Mouse (Mus musculus): ENCODE results near the gene Gm5089. TPM values are rescaled to one million over a fixed set of nuclear protein-coding genes. Genes with fewer than 3 reads are reported as not detected.

Gm5089 gene
- polyA plus RNA-seq, 1 experiment from 2014 or later, result not detected

DNA sequence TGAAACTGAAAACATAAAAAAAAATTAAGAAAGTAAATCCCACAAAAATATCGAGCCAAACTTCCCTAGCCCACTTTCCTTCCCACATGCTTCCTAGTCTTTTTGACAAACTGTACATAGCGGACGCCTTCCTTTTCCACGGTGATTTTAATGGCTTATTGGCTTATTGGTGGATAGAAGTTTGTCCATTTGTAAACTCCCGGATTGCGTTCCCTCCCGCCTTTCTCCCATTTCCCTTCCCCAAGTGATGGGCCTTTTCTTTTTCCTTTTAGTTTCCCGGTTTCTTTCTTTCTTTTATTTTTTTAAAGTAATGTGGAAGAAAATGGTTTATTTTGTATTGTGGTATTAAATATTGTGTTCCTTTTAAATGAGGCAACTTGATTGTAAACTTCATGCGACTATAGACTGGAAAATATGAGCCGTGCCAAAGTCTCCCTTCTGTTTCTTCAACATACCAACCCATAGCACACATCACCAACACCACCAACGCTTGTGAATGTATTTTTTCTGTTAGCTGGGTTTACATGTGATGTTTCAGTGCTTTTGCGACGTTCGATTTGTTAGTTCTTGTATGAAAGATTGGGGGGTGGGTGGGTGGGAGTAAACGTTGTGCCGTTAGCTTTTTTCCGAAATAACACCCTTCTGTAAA is 28.7 kb upstream of the Gm5089 start:
- ATAC-seq (replicated peaks; ENCODE audit: low FRiP score) (no peak), DNase-seq (ENCODE audit: low spot score) (no peak)
- Histone ChIP-seq H3K4me1 (replicated peaks; ENCODE audit: control insufficient read depth, insufficient read depth, low read length) (peaks cover 7% of the 10 kb centered on the region; the same call in 1 of the 2 replicates), H3K36me3 (ENCODE audit: control insufficient read depth, insufficient read depth, low read length) (no peaks in the 10 kb centered on the region), H3K27ac (ENCODE audit: low read depth, low read length) (no peak overlapping the region), H3K9me3 (ENCODE audit: control insufficient read depth, low read length) (no peaks in the 10 kb centered on the region), H3K27me3 (replicated peaks; ENCODE audit: control insufficient read depth, insufficient read depth, low read length) (peaks cover 99% of the 10 kb centered on the region), H3K4me2 (no peak overlapping the region), H3K4me3 (ENCODE audit: low read depth, low read length) (no peak overlapping the region), H3K9ac (ENCODE audit: low read depth, low read length) (no peak overlapping the region)
- 34% methylated on average over 17 of the region's 17 CpGs for WGBS

- WGBS, result 0% methylated on average over 22 of the region's 22 CpGs
- Histone ChIP-seq H3K9ac (ENCODE audit: low read depth, low read length) (no peak overlapping the region), H3K4me1 (replicated peaks; ENCODE audit: control insufficient read depth, insufficient read depth, low read length) (peaks cover 7% of the 10 kb centered on the region; the same call in 1 of the 2 replicates), H3K4me3 (ENCODE audit: low read depth, low read length) (no peak overlapping the region), H3K27me3 (replicated peaks; ENCODE audit: control insufficient read depth, insufficient read depth, low read length) (peaks cover 99% of the 10 kb centered on the region), H3K4me2 (no peak overlapping the region), H3K27ac (ENCODE audit: low read depth, low read length) (no peak overlapping the region), H3K36me3 (ENCODE audit: control insufficient read depth, insufficient read depth, low read length) (no peaks in the 10 kb centered on the region), H3K9me3 (ENCODE audit: control insufficient read depth, low read length) (no peaks in the 10 kb centered on the region)
- ATAC-seq (replicated peaks; ENCODE audit: low FRiP score) (no peak), DNase-seq (ENCODE audit: low spot score) (peak; percentile 51)
Observed at GRCm38 (mm10) chr14:122478574-122479011, 27.7 kb upstream of the Gm5089 start.

GRCm38 (mm10) chr14:122477971-122478573 is 27.2 kb upstream of the Gm5089 start:
- no peak for DNase-seq (ENCODE audit: low spot score)
- WGBS, result 2% methylated on average over 9 of the region's 9 CpGs
- no peak overlapping the region for H3K9ac ChIP-seq (ENCODE audit: low read depth, low read length)
- H3K27ac ChIP-seq (ENCODE audit: low read depth, low read length), result no peak overlapping the region
- H3K27me3 ChIP-seq (replicated peaks; ENCODE audit: control insufficient read depth, insufficient read depth, low read length), result peaks cover 99% of the 10 kb centered on the region
- H3K36me3 ChIP-seq (ENCODE audit: control insufficient read depth, insufficient read depth, low read length), result no peaks in the 10 kb centered on the region
- no peaks in the 10 kb centered on the region for H3K9me3 ChIP-seq (ENCODE audit: control insufficient read depth, low read length)
- H3K4me3 ChIP-seq (ENCODE audit: low read depth, low read length), result no peak overlapping the region
- H3K4me1 ChIP-seq (replicated peaks; ENCODE audit: control insufficient read depth, insufficient read depth, low read length), result peaks cover 7% of the 10 kb centered on the region; the same call in 1 of the 2 replicates
- ATAC-seq (replicated peaks; ENCODE audit: low FRiP score), result no peak
- no peak overlapping the region for H3K4me2 ChIP-seq

- Histone ChIP-seq H3K36me3 (ENCODE audit: control insufficient read depth, insufficient read depth, low read length) (no peaks in the 10 kb centered on the region), H3K4me2 (no peak overlapping the region), H3K27me3 (replicated peaks; ENCODE audit: control insufficient read depth, insufficient read depth, low read length) (peaks cover 99% of the 10 kb centered on the region), H3K9ac (ENCODE audit: low read depth, low read length) (no peak overlapping the region), H3K4me3 (ENCODE audit: low read depth, low read length) (no peak overlapping the region), H3K27ac (ENCODE audit: low read depth, low read length) (no peak overlapping the region), H3K9me3 (ENCODE audit: control insufficient read depth, low read length) (no peaks in the 10 kb centered on the region), H3K4me1 (replicated peaks; ENCODE audit: control insufficient read depth, insufficient read depth, low read length) (peaks cover 7% of the 10 kb centered on the region; the same call in 1 of the 2 replicates)
- WGBS, result 1% methylated on average over 20 of the region's 20 CpGs
- no peak for DNase-seq (ENCODE audit: low spot score)
- no peak for ATAC-seq (replicated peaks; ENCODE audit: low FRiP score)
Observed at GRCm38 (mm10) chr14:122477261-122477671, 26.4 kb upstream of the Gm5089 start.

DNA sequence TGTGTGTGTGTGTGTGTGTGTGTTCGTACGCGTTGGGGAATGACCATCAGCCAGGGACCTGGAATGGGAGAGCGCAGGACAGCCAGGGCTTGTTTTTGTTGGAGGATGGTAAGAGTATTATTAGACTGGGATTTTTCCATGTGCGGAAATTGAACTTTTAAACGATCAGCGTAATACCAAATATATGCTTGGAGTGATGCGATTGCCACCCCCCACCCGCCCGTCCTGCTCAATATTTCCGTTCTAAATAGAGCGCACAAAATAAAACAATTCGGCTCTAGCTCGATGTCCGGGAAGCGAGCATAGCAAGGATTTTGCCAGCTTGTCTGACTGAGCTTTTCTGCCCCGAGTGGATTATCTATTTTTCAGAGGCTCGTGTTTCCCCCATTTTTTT is 25.9 kb upstream of the Gm5089 start:
- no peaks in the 10 kb centered on the region for H3K9me3 ChIP-seq (ENCODE audit: control insufficient read depth, low read length)
- H3K27ac ChIP-seq (ENCODE audit: low read depth, low read length), result no peak overlapping the region
- DNase-seq (ENCODE audit: low spot score) (peak; percentile 42), ATAC-seq (replicated peaks; ENCODE audit: low FRiP score) (no peak)
- H3K4me1 ChIP-seq (replicated peaks; ENCODE audit: control insufficient read depth, insufficient read depth, low read length), result peaks cover 7% of the 10 kb centered on the region; the same call in 1 of the 2 replicates
- H3K4me3 ChIP-seq (ENCODE audit: low read depth, low read length), result no peak overlapping the region
- H3K36me3 ChIP-seq (ENCODE audit: control insufficient read depth, insufficient read depth, low read length), result no peaks in the 10 kb centered on the region
- 2% methylated on average over 18 of the region's 18 CpGs for WGBS
- H3K4me2 ChIP-seq, result no peak overlapping the region
- peaks cover 99% of the 10 kb centered on the region for H3K27me3 ChIP-seq (replicated peaks; ENCODE audit: control insufficient read depth, insufficient read depth, low read length)
- no peak overlapping the region for H3K9ac ChIP-seq (ENCODE audit: low read depth, low read length)

DNA sequence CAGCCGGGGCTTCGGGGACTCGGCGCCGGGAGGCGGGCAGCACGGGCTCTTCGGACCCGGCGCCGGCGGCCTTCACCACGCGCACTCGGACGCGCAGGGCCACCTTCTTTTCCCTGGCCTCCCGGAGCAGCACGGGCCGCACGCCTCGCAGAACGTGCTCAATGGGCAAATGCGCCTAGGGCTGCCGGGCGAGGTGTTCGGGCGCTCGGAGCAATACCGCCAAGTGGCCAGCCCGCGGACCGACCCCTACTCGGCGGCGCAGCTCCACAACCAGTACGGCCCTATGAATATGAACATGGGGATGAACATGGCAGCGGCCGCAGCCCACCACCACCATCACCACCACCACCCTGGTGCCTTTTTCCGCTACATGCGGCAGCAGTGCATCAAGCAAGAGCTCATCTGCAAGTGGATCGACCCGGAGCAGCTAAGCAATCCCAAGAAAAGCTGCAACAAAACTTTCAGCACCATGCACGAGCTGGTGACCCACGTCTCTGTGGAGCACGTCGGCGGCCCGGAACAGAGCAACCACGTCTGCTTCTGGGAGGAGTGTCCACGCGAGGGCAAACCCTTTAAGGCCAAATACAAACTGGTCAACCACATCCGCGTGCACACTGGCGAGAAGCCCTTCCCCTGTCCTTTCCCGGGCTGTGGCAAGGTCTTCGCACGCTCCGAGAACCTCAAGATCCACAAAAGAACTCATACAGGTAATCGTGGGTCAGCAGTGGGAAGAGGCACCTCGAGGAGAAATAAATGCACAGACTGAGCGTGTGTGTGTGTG is 25.3 kb upstream of the Gm5089 start:
- peaks cover 7% of the 10 kb centered on the region; the same call in 1 of the 2 replicates for H3K4me1 ChIP-seq (replicated peaks; ENCODE audit: control insufficient read depth, insufficient read depth, low read length)
- WGBS, result 2% methylated on average over 60 of the region's 62 CpGs
- no peak overlapping the region for H3K27ac ChIP-seq (ENCODE audit: low read depth, low read length)
- DNase-seq (ENCODE audit: low spot score), result peak; percentile 53
- H3K36me3 ChIP-seq (ENCODE audit: control insufficient read depth, insufficient read depth, low read length), result no peaks in the 10 kb centered on the region
- no peaks in the 10 kb centered on the region for H3K9me3 ChIP-seq (ENCODE audit: control insufficient read depth, low read length)
- H3K27me3 ChIP-seq (replicated peaks; ENCODE audit: control insufficient read depth, insufficient read depth, low read length), result peaks cover 99% of the 10 kb centered on the region
- peak overlapping the region; percentile 44 for H3K4me3 ChIP-seq (ENCODE audit: low read depth, low read length)
- peak overlapping the region; percentile 62 for H3K4me2 ChIP-seq
- 0 out of 2 replicates have a peak, but pooled peaks have one; percentile 5 for ATAC-seq (replicated peaks; ENCODE audit: low FRiP score)
- no peak overlapping the region for H3K9ac ChIP-seq (ENCODE audit: low read depth, low read length)

- Histone ChIP-seq H3K36me3 (ENCODE audit: control insufficient read depth, insufficient read depth, low read length) (no peaks in the 10 kb centered on the region), H3K4me3 (ENCODE audit: low read depth, low read length) (peak overlapping the region; percentile 44), H3K27ac (ENCODE audit: low read depth, low read length) (no peak overlapping the region), H3K4me2 (peak overlapping the region; percentile 62), H3K9ac (ENCODE audit: low read depth, low read length) (no peak overlapping the region), H3K27me3 (replicated peaks; ENCODE audit: control insufficient read depth, insufficient read depth, low read length) (peaks cover 99% of the 10 kb centered on the region), H3K9me3 (ENCODE audit: control insufficient read depth, low read length) (no peaks in the 10 kb centered on the region), H3K4me1 (replicated peaks; ENCODE audit: control insufficient read depth, insufficient read depth, low read length) (peaks cover 7% of the 10 kb centered on the region; the same call in 1 of the 2 replicates)
- peak; percentile 15; the same call in 1 of the 2 replicates for ATAC-seq (replicated peaks; ENCODE audit: low FRiP score)
- WGBS, result 1% methylated on average over 53 of the region's 65 CpGs
- DNase-seq (ENCODE audit: low spot score), result no peak
Observed at GRCm38 (mm10) chr14:122475557-122476040, 24.7 kb upstream of the Gm5089 start.

GRCm38 (mm10) chr14:122474891-122475556 is 24.1 kb upstream of the Gm5089 start, which contains the start of gene Zic2:
TSS of gene Zic2 (plus strand) at chr14:122475435.
- H3K9ac ChIP-seq (ENCODE audit: low read depth, low read length), result no peak within 1 kb of the TSS
- H3K4me2 ChIP-seq, result peak within 1 kb of the TSS; percentile 62
- H3K27me3 ChIP-seq (replicated peaks; ENCODE audit: control insufficient read depth, insufficient read depth, low read length), result peaks cover 100% of the 10 kb centered on the region
- no peak within 1 kb of the TSS for H3K27ac ChIP-seq (ENCODE audit: low read depth, low read length)
- no peaks in the 10 kb centered on the region for H3K9me3 ChIP-seq (ENCODE audit: control insufficient read depth, low read length)
- H3K4me1 ChIP-seq (replicated peaks; ENCODE audit: control insufficient read depth, insufficient read depth, low read length), result peaks cover 7% of the 10 kb centered on the region; the same call in 1 of the 2 replicates
- ATAC-seq (replicated peaks; ENCODE audit: low FRiP score) (peak; percentile 9; the same call in 1 of the 2 replicates), DNase-seq (ENCODE audit: low spot score) (peak; percentile 57)
- H3K36me3 ChIP-seq (ENCODE audit: control insufficient read depth, insufficient read depth, low read length), result no peaks in the 10 kb centered on the region
- WGBS, result under 1% methylated on average over 53 of the region's 73 CpGs
- peak within 1 kb of the TSS; percentile 44 for H3K4me3 ChIP-seq (ENCODE audit: low read depth, low read length)
